Mouse (Mus musculus) neural tube, embryonic 13.5 days (tissue): ENCODE measurements at regions not wholly inside any gene's neighbourhood (a gene's known extent, or its start where the extent isn't known, plus 50 kb on each side); places are given as distances from the start of the nearest gene placed in this dataset.
A peak's percentile ranks its signal among the peaks of the same experiment; 100 is the strongest.

ENCODE experiments used
- ATAC-seq: fragments of 200-750 bp; cut with Nextera tagmentation; 2 replicates; pipeline ENCODE4 v1.8.0; 2017; ENCODE audit warnings: low read depth, mild to moderate bottlenecking, moderate TSS enrichment, moderate library complexity
- H3K27ac ChIP-seq: fragments of 300-500 bp; sonication (generic); replicated peaks from 2 replicates; pipeline ENCODE4 v1.5.1; 2015; ENCODE audit warnings: moderate library complexity, mild to moderate bottlenecking, inconsistent platforms
- H3K27me3 ChIP-seq: fragments of 300-500 bp; sonication (generic); 2 replicates; pipeline ENCODE4 v1.6.1; 2015; ENCODE audit warnings: mild to moderate bottlenecking, inconsistent platforms
- H3K36me3 ChIP-seq: fragments of 300-500 bp; sonication (generic); 2 replicates; pipeline ENCODE4 v1.6.1; 2015; ENCODE audit warnings: mild to moderate bottlenecking, inconsistent platforms
- H3K4me1 ChIP-seq: fragments of 300-500 bp; sonication (generic); replicated peaks from 2 replicates; pipeline ENCODE4 v1.6.1; 2015; ENCODE audit warnings: inconsistent platforms
- H3K4me2 ChIP-seq: fragments of 300-500 bp; sonication (generic); 2 replicates; pipeline ENCODE4 v1.6.1; 2015; ENCODE audit warnings: inconsistent platforms, mild to moderate bottlenecking, moderate library complexity
- H3K4me3 ChIP-seq: fragments of 300-500 bp; sonication (generic); 2 replicates; pipeline ENCODE4 v1.5.1; 2015; ENCODE audit warnings: mild to moderate bottlenecking, inconsistent platforms
- H3K9ac ChIP-seq: fragments of 300-500 bp; sonication (generic); 2 replicates; pipeline ENCODE4 v1.6.1; 2015; ENCODE audit warnings: moderate library complexity, mild to moderate bottlenecking, inconsistent platforms
- H3K9me3 ChIP-seq: fragments of 300-500 bp; sonication (generic); 2 replicates; pipeline ENCODE4 v1.6.1; 2016; ENCODE audit warnings: inconsistent platforms
- WGBS: fragments of 180-500 bp; shearing (Covaris S2); methylation state at CpG from one replicate; pipeline ENCODE4 v1.1.7; 2015; 5-methylcytosine and 5-hydroxymethylcytosine counted together

DNA sequence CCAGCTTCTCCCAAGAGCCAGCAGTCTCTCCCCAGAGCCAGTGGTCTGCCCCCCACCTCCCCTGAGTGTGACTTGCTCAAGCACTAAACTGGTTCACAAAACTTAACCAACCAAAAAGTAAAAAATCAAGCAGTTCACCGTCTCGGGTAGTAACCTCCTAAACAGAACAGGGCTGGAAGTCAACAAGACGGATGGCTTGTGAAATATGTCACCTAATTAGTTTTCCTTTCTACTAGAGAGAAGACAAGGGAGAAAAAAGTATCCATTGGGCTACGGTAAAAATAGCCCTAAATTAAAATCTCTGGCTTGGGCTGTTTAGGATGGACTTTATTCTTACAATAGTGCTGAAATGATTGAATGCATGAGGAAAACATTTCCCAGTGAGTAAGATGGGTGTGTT lies 108.6 kb downstream of the Foxb1 start:
- no peak for ATAC-seq
- no peak overlapping the region for H3K9ac ChIP-seq

DNA sequence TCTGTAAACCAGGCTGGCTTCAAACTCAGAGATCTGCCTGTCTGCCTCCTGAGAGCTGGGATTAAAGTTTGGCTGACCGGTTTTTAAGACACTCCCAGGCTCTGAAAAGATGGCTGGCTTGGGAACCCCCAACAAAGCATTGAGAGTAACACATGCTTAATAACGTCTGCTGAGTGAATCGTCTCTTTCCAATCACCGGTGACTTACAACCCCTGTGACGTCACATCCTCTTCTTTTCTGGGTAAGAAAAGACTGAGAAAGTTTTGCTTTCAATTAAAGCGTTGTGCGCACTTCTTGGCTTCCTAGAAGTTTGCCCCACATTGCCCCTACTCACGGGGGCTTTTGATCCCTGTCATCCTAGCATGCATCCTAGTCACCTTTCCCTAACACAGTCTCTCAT lies 109.1 kb downstream of the Foxb1 start:
- no peak for ATAC-seq
- Histone ChIP-seq H3K27me3 (no peaks in the 10 kb centered on the region), H3K9me3 (no peaks in the 10 kb centered on the region), H3K4me1 (peaks cover 10% of the 10 kb centered on the region; the same call in 1 of the 2 replicates), H3K27ac (no peak overlapping the region), H3K36me3 (no peaks in the 10 kb centered on the region), H3K9ac (no peak overlapping the region), H3K4me3 (no peak overlapping the region), H3K4me2 (no peak overlapping the region)
- 67% methylated on average over 8 of the region's 8 CpGs for WGBS

More for the DNA sequence above, 108.6 kb downstream of the Foxb1 start:
- Histone ChIP-seq H3K36me3 (no peaks in the 10 kb centered on the region), H3K27ac (no peak overlapping the region), H3K9me3 (no peaks in the 10 kb centered on the region), H3K4me1 (peaks cover 10% of the 10 kb centered on the region; the same call in 1 of the 2 replicates), H3K4me2 (no peak overlapping the region), H3K4me3 (no peak overlapping the region), H3K27me3 (no peaks in the 10 kb centered on the region)
- WGBS: 52% methylated on average over 4 of the region's 4 CpGs

DNA sequence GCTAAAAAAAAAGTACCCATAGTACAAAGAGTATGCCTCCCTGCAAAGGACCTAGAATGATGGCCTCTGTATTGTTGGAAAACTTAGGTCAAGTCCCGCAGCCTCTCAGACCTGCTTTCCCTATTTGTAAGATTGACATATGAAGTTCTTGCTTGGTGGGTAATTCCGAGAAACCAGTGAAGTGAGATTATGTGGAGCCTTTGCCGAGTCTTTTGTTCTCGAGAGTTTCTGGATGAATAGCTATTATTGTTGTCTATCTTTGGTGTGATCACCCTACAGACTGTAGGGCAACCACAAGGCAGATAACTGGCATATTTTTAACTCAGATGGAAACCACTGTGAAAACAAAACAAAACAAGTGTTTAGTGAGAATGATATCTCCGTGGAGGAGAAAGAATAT lies 118.1 kb downstream of the Foxb1 start:
- Histone ChIP-seq H3K4me1 (no peaks in the 10 kb centered on the region), H3K4me3 (no peak overlapping the region), H3K4me2 (no peak overlapping the region), H3K9me3 (no peaks in the 10 kb centered on the region), H3K36me3 (no peaks in the 10 kb centered on the region), H3K27me3 (no peaks in the 10 kb centered on the region), H3K27ac (no peak overlapping the region), H3K9ac (no peak overlapping the region)
- ATAC-seq: no peak
- 64% methylated on average over 5 of the region's 5 CpGs for WGBS

DNA sequence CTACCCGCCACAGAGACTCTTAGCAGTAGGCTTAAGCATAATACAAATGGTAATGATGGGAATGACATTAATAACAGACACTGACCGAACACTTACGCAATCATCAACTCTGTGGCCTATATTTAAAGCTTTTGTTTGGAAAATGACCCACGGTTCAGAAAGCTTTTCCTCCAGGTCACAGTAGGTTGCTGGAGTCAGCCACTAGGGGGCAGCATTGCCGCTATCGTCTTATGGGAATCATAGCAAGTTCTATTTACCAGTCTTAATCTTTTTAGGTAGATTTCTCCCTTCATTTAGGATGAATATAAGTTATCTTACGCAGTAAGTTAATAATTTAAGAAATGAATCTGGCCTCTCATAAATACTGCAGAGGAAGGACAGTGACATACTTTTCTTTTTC lies 137.4 kb downstream of the Foxb1 start:
- Histone ChIP-seq H3K9ac (no peak overlapping the region), H3K4me3 (no peak overlapping the region), H3K4me2 (no peak overlapping the region), H3K27ac (no peak overlapping the region), H3K9me3 (no peaks in the 10 kb centered on the region), H3K36me3 (no peaks in the 10 kb centered on the region), H3K27me3 (peaks cover 11% of the 10 kb centered on the region), H3K4me1 (0 out of 2 replicates have a peak, but pooled peaks cover 3% of the 10 kb centered on the region)
- 17% methylated on average over 7 of the region's 7 CpGs for WGBS
- ATAC-seq: no peak

DNA sequence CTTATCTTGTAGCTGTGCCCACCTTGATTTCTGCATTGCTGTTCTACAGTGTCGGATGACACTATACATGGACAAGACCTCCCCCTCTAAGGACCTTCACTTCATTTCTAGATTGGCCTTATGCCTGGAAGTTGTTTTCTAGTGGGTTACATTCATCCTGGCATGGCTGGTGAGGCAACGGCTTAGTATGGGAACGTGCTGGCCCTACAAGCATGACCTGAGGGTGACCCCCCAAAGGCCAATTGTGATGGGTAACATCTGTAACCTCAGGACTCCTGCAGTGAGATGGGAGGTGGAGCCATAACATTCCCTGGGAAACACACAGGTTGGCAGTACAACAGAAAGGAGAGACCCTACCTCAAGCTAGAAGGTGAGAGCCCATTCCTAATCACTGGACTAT lies 139.7 kb downstream of the Foxb1 start:
- Histone ChIP-seq H3K9ac (no peak overlapping the region), H3K4me3 (no peak overlapping the region), H3K27ac (no peak overlapping the region), H3K27me3 (peaks cover 11% of the 10 kb centered on the region), H3K4me2 (no peak overlapping the region), H3K4me1 (0 out of 2 replicates have a peak, but pooled peaks cover 3% of the 10 kb centered on the region), H3K36me3 (no peaks in the 10 kb centered on the region), H3K9me3 (no peaks in the 10 kb centered on the region)
- no peak for ATAC-seq
- 60% methylated on average over 3 of the region's 3 CpGs for WGBS

DNA sequence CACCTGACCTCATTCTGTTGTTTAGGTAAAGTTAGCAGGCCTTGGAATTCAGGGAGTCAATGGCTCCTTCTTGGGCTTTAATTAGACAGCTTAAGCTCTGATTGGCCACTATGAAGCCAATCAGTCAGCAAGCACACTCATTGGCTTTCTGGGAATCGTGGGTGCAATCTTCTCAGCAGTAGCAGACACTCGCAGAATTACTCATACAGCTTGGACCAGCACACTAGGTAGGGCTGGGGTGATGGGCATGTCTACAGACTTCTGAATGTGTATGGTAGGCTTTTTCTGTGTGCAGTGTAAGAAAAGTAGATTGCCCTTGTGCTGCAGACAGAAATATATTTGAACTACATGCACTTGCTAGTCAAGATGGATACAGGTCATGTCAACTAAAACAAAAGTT lies 143.4 kb downstream of the Foxb1 start:
- Histone ChIP-seq H3K4me1 (0 out of 2 replicates have a peak, but pooled peaks cover 3% of the 10 kb centered on the region), H3K27ac (no peak overlapping the region), H3K4me3 (no peak overlapping the region), H3K9ac (no peak overlapping the region), H3K27me3 (peaks cover 6% of the 10 kb centered on the region; the same call in 1 of the 2 replicates), H3K9me3 (no peaks in the 10 kb centered on the region), H3K36me3 (no peaks in the 10 kb centered on the region), H3K4me2 (no peak overlapping the region)
- 84% methylated on average over 2 of the region's 2 CpGs for whole genome bisulfite sequencing
- ATAC-seq: no peak

DNA sequence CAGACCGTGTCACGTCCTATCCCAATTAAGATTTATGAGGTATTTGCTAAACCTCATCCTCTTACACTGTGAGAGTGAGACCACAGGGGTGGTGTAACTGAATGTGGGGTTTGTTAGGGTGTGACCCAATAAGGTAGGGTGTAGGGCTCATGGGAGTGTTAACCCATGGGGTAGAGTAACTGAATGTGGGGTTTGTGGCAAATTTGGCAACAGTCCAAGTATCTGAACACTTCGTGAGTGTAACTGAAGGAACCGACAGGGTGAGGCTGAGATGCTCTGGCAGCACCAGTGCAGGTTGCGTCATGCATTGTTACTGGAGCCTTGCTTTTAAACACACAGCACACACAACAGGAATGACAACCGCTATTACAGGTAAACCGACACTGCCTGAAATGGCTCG lies 144.1 kb downstream of the Anxa2 start:
- no peaks in the 10 kb centered on the region for H3K27me3 ChIP-seq
- no peak for ATAC-seq
- H3K4me1 ChIP-seq: no peaks in the 10 kb centered on the region
- H3K36me3 ChIP-seq: no peaks in the 10 kb centered on the region
- no peak overlapping the region for H3K4me3 ChIP-seq
- H3K27ac ChIP-seq: no peak overlapping the region
- H3K9me3 ChIP-seq: no peaks in the 10 kb centered on the region
- WGBS: 81% methylated on average over 8 of the region's 8 CpGs
- H3K4me2 ChIP-seq: no peak overlapping the region
- no peak overlapping the region for H3K9ac ChIP-seq

DNA sequence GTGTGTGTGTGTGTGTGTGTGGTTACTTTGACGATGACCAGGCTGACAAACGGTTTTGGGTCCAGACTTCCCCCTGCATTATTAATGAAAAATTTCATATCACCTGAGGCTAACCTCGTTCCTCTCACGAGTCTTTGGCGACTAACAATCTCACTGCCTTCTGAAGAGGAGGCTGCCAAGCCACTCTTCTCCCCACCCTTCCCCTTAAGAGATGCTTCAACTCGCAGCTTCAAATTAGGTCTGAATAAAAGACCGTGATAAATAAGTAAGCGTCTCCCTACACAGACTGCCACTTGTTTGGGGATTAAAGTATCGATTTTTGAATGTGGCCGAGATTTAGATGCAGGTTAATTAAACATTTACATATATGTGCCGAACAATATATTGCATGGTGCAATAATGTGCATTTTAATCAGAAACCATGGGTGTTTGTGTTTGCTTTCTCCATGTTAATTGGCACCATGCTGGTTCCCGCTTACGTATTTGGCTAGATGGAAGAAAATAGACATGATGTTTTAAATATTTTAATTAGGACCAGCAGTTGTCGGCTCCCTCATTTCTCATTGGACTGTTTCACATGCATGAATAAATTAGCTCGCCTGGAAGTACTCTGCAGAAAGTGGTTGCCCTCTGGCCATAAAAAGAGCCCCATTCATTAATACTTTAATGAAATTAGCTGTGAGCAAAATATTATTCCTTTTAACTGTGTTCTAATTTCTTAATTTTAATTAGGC lies 139.1 kb downstream of the Anxa2 start:
- no peaks in the 10 kb centered on the region for H3K27me3 ChIP-seq
- H3K36me3 ChIP-seq: no peaks in the 10 kb centered on the region
- WGBS: 50% methylated on average over 15 of the region's 15 CpGs
- ATAC-seq: peak; percentile 43; the same call in 1 of the 2 replicates
- no peaks in the 10 kb centered on the region for H3K9me3 ChIP-seq
- H3K4me1 ChIP-seq: no peaks in the 10 kb centered on the region; the same call in 1 of the 2 replicates
- H3K4me3 ChIP-seq: no peak overlapping the region
- H3K4me2 ChIP-seq: 0 out of 2 replicates have a peak overlapping the region, but pooled peaks have one; percentile 2
- H3K9ac ChIP-seq: no peak overlapping the region
- H3K27ac ChIP-seq: peak overlapping the region; percentile 42; the same call in 1 of the 2 replicates

DNA sequence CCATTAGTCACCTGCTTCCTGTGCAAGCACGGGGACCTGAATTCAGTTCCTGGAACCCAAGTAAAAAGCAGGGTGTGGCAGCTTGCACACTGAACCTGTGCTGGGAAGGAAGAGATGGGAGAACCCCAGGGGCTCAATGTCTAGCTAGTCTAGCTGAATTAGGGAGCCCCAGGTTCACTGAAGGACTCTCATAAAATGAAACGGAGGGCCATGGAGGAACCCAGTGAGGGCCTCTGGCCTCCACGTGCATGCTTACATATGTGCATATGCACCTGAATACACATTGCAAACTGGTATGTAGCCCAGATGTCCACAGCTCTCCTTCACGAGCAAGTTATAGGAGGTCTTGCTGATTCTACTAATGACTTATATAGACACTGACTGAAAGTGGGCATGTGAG lies 135.4 kb downstream of the Anxa2 start:
- ATAC-seq: no peak
- Histone ChIP-seq H3K9ac (no peak overlapping the region), H3K4me2 (no peak overlapping the region), H3K27me3 (no peaks in the 10 kb centered on the region), H3K36me3 (no peaks in the 10 kb centered on the region), H3K27ac (no peak overlapping the region), H3K4me3 (no peak overlapping the region), H3K4me1 (no peaks in the 10 kb centered on the region; the same call in 1 of the 2 replicates), H3K9me3 (no peaks in the 10 kb centered on the region)
- 82% methylated on average over 4 of the region's 4 CpGs for WGBS

DNA sequence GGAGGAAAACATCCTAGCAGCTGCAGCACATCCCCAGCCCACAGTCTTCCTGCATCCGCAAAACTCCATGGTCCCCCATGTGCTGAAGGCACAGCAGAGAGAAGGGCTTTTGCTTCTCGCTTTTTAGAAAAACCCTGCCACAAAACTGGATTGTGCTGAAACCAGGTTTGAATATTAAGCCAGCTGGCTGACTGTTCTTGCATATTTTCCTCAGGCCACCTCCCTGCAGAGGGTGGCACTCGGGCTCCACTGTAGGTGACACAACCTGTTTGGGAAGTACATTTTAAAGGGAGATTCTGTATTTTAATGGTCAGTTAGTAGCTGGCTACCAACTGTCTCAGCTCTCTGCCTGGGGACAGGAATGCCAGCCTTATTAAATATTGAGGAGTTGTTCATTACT lies 133.7 kb downstream of the Anxa2 start:
- H3K4me1 ChIP-seq: no peaks in the 10 kb centered on the region; the same call in 1 of the 2 replicates
- no peak for ATAC-seq
- no peaks in the 10 kb centered on the region for H3K9me3 ChIP-seq
- H3K4me2 ChIP-seq: no peak overlapping the region
- H3K36me3 ChIP-seq: no peaks in the 10 kb centered on the region
- H3K27me3 ChIP-seq: no peaks in the 10 kb centered on the region
- H3K9ac ChIP-seq: no peak overlapping the region
- 81% methylated on average over 3 of the region's 3 CpGs for WGBS
- no peak overlapping the region for H3K27ac ChIP-seq
- H3K4me3 ChIP-seq: no peak overlapping the region

DNA sequence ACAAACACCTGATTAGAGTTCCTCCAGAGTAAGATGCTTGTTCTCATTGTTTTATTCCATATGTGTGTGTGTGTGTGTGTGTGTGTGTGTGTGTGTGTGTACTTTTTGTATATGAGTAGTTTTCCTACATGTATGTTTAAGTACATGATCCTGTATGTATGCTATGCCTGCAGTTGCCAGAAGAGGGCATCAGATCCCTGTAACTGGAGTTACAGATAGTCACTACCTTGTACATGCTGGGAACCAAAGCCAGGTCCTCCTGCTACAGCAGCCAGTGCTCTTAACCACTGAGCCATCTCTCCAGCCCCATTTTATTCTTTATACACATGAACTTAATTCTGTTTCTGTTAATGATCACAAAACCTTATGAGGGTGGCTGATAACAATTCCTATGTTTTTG lies 127.8 kb downstream of the Anxa2 start:
- no peak for ATAC-seq
- H3K27ac ChIP-seq: no peak overlapping the region
- peaks cover 16% of the 10 kb centered on the region for H3K27me3 ChIP-seq
- H3K9ac ChIP-seq: no peak overlapping the region
- no peaks in the 10 kb centered on the region for H3K9me3 ChIP-seq
- H3K4me1 ChIP-seq: no peaks in the 10 kb centered on the region
- H3K36me3 ChIP-seq: no peaks in the 10 kb centered on the region
- no peak overlapping the region for H3K4me3 ChIP-seq
- no peak overlapping the region for H3K4me2 ChIP-seq

DNA sequence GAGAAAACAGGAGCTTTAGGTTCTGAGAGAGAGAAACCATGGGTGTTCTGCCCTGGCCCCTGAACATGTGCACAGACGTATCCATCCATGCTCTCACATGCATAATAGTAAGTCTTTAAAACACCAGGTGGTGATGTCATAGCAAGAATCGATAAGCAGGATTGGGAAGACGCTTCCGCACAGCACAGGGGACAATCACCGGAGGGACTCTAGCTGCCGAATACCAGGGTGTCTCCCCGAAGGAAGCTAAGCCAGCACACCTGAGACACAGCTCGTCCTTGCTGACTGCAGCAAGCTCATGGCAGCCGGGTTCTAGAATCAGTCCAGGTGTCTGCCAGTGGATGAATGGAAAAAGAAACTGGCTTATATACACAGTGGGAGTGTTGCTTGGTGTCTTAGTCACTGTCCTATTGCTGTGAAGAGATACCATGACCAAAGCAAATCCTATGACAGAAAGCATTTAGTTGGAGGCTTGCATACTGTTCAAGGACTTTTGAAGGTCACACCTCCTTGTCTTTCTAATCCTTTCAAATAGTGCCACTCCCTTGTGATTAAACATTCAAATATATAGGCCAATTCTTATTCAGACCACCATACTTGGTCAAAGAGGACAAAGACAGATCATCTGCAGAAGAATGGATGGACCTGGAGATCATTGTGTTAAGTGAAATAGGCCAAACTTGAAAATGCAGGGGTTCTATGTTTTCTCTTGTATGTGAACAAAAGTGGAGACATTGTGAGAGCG lies 124.4 kb downstream of the Anxa2 start:
- WGBS: 92% methylated on average over 10 of the region's 10 CpGs
- no peak overlapping the region for H3K27ac ChIP-seq
- no peak for ATAC-seq
- 0 out of 2 replicates have a peak, but pooled peaks cover 6% of the 10 kb centered on the region for H3K4me1 ChIP-seq
- H3K4me3 ChIP-seq: no peak overlapping the region
- peaks cover 30% of the 10 kb centered on the region for H3K27me3 ChIP-seq
- H3K9me3 ChIP-seq: no peaks in the 10 kb centered on the region
- H3K4me2 ChIP-seq: no peak overlapping the region
- no peaks in the 10 kb centered on the region for H3K36me3 ChIP-seq
- H3K9ac ChIP-seq: no peak overlapping the region
